Mouse (Mus musculus) liver, embryonic 18 days (tissue): ENCODE data around the gene Olfr588-ps1. TPM values are rescaled to one million over a fixed set of nuclear protein-coding genes. Genes with fewer than 3 reads are reported as not detected.

Experiments
- polyA plus RNA-seq: library from polyadenylated mRNA; depleted of rRNA; stranded (reverse); fragments of >200 nt; gene quantifications from 2 replicates; pipeline ENCODE4 v1.2.3, GENCODE M21; 2012; rRNA removed

The Olfr588-ps1 gene
- polyA plus RNA-seq, result not detected in 2 replicates

DNA sequence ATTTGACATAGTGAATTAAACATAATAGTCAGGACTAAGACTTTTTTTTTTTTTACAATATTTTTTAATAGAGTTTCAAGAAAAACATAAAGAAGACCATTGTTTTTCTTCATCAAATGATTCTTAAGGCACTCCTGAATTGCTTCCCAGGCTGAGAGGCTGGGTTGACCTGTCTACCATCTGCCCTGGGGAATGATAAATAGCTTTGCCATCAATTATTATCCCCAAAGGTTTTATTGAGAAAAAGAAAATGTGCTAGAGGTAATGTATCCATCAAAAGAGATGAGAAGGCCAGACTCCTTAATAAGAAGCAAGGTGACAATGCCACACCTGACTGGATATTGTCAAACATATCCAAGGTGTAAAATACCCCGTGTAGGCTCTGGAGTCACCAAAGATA is at the start of gene Olfr588-ps1:
Gene Olfr588-ps1 (plus strand): TSS at position 301 of the 400 bp plus-strand sequence.

DNA sequence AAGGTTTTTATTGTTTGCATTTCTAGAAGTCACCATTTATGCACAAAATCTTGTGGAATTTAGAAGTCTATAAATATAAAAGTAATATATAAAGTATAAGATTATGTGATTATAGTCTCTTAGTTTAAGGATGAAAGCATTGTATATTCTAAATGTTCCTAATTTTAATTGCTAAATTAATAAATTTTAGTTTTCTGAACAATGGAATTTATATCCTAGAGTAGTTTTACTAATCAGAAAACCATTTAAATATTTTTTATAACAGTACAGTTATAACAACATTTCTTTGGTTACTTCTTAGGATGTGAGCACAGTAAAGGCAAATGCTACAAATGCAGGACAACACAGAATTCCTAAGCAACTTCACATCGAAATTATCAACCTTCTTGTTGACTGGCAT is 43.3 kb upstream of the Olfr588-ps1 start, which contains the start of gene Olfr585:
Gene Olfr585 (plus strand): TSS at position 301 of the 400 bp plus-strand sequence.

DNA sequence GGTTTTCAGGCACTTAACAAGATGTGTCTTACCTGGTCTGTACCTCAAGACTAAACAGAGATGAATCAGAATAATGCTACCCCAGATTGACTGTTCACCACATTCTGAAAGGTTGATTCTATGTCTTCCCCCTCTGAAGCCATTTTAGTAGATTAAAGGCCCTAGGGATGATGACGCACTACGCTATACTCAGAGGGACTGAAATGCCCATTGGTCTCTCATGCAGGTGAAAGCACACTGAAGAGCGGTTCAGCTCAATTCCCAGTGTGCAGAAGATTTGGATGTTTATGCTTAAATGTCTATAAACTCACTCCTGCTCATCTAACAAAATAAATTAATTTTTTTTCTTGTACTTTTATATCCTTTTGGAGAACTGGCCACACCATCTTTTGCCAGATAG is 15.1 kb upstream of the Olfr588-ps1 start, which contains the start of gene Olfr586:
Gene Olfr586 (minus strand): TSS at position 101 of the 400 bp plus-strand sequence.

GRCm38 (mm10) chr7:103156256-103156655 is 15.6 kb downstream of the Olfr588-ps1 start, which contains the start of gene Olfr589:
Gene Olfr589 (minus strand): TSS chr7:103156356.

GRCm38 (mm10) chr7:103178240-103178639 is 37.6 kb downstream of the Olfr588-ps1 start, which contains the start of gene Olfr591:
Gene Olfr591 (minus strand): TSS chr7:103178340.

DNA sequence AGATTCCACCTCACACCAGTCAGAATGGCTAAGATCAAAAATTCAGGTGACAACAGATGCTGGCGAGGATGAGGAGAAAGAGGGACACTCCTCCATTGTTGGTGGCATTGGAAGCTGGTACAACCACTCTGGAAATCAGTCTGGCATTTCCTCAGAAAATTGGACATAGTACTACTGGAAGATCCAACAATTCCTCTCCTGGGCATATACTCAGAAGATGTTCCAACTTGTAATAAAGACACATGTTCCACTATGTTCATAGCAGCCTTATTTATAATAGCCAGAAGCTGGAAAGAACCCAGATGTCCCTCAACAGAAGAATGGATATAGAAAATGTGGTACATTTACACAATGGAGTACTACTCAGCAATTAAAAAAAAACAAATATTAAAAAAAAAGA is 43.8 kb downstream of the Olfr588-ps1 start, which contains the start of gene Olfr592:
Gene Olfr592 (plus strand): TSS at position 301 of the 400 bp plus-strand sequence.

Other genes with a start within 250 kb of the Olfr588-ps1 start
- gene Olfr569, start 250.0 kb upstream of the Olfr588-ps1 start, polyA plus RNA-seq, result not detected in 2 replicates
- not detected in 2 replicates for gene Olfr570, start 246.3 kb upstream of the Olfr588-ps1 start, polyA plus RNA-seq
- gene Olfr571, start 223.3 kb upstream of the Olfr588-ps1 start, polyA plus RNA-seq, result not detected in 2 replicates
- not detected in 2 replicates for gene Olfr572, start 216.5 kb upstream of the Olfr588-ps1 start, polyA plus RNA-seq
- gene Olfr573-ps1, start 198.3 kb upstream of the Olfr588-ps1 start, polyA plus RNA-seq, result not detected in 2 replicates
- not detected in 2 replicates for gene Olfr574, start 192.4 kb upstream of the Olfr588-ps1 start, polyA plus RNA-seq
- not detected in 2 replicates for gene Olfr575, start 182.1 kb upstream of the Olfr588-ps1 start, polyA plus RNA-seq
- not detected in 2 replicates for gene Olfr576, start 178.2 kb upstream of the Olfr588-ps1 start, polyA plus RNA-seq
- gene Olfr577, start 164.9 kb upstream of the Olfr588-ps1 start, polyA plus RNA-seq, result not detected in 2 replicates
- gene Olfr578, start 151.6 kb upstream of the Olfr588-ps1 start, polyA plus RNA-seq, result not detected in 2 replicates
- gene Olfr582, start 102.9 kb upstream of the Olfr588-ps1 start, polyA plus RNA-seq, result not detected in 2 replicates
- gene Olfr583, start 89.6 kb upstream of the Olfr588-ps1 start, polyA plus RNA-seq, result not detected in 2 replicates
- gene Olfr584, start 59.0 kb upstream of the Olfr588-ps1 start, polyA plus RNA-seq, result not detected in 2 replicates
- gene Olfr585, start 43.2 kb upstream of the Olfr588-ps1 start, polyA plus RNA-seq, result not detected in 2 replicates
- gene Olfr586, start 15.2 kb upstream of the Olfr588-ps1 start, polyA plus RNA-seq, result not detected in 2 replicates
- not detected in 2 replicates for gene Olfr589, start 15.5 kb downstream of the Olfr588-ps1 start, polyA plus RNA-seq
- gene Olfr591, start 37.5 kb downstream of the Olfr588-ps1 start, polyA plus RNA-seq, result not detected in 2 replicates
- gene Olfr592, start 43.9 kb downstream of the Olfr588-ps1 start, polyA plus RNA-seq, result not detected in 2 replicates
- gene Olfr593, start 71.0 kb downstream of the Olfr588-ps1 start, polyA plus RNA-seq, result not detected in 2 replicates
- not detected in 2 replicates for gene Olfr594, start 76.1 kb downstream of the Olfr588-ps1 start, polyA plus RNA-seq
- not detected in 2 replicates for gene Usp17ld, start 111.6 kb downstream of the Olfr588-ps1 start, polyA plus RNA-seq
- gene Olfr596, start 164.8 kb downstream of the Olfr588-ps1 start, polyA plus RNA-seq, result not detected in 2 replicates
- not detected in 2 replicates for gene Olfr597, start 175.4 kb downstream of the Olfr588-ps1 start, polyA plus RNA-seq
- not detected in 2 replicates for gene Olfr598, start 182.7 kb downstream of the Olfr588-ps1 start, polyA plus RNA-seq
- gene Olfr599, start 195.0 kb downstream of the Olfr588-ps1 start, polyA plus RNA-seq, result not detected in 2 replicates
- not detected in 2 replicates for gene Olfr600, start 208.8 kb downstream of the Olfr588-ps1 start, polyA plus RNA-seq
- gene Olfr601, start 221.8 kb downstream of the Olfr588-ps1 start, polyA plus RNA-seq, result not detected in 2 replicates
- gene Olfr603, start 245.3 kb downstream of the Olfr588-ps1 start, polyA plus RNA-seq, result not detected in 2 replicates